Mouse (Mus musculus): ENCODE results near the gene Tspan4.

Gene Tspan4

GRCm38 (mm10) chr7:141475011-141475804 is at the start of gene Tspan4, which contains the start of gene Polr2l:
Tspan4 (plus strand) TSS chr7:141475240.
Polr2l (minus strand) TSS chr7:141475132.
- peak; percentile 84 for DNase-seq

- peak; percentile 51 for DNase-seq
Measured at GRCm38 (mm10) chr7:141426948-141427730, 47.9 kb upstream of the Tspan4 start.

GRCm38 (mm10) chr7:141428701-141429100 is 46.3 kb upstream of the Tspan4 start:
- DNase-seq = peak; percentile 64

- peak; percentile 95 for DNase-seq
Measured at GRCm38 (mm10) chr7:141429310-141429709, 45.7 kb upstream of the Tspan4 start, which contains the start of gene Cend1. Cend1 (minus strand) TSS chr7:141429491.

- DNase-seq = peak; percentile 77
Measured at GRCm38 (mm10) chr7:141429840-141430584, 45.0 kb upstream of the Tspan4 start.

- peak; percentile 71 for DNase-seq
Measured at GRCm38 (mm10) chr7:141430585-141431240, 44.3 kb upstream of the Tspan4 start.

GRCm38 (mm10) chr7:141431434-141432185 is 43.4 kb upstream of the Tspan4 start:
- peak; percentile 73 for DNase-seq

GRCm38 (mm10) chr7:141432186-141432611 is 42.8 kb upstream of the Tspan4 start:
- peak; percentile 86 for DNase-seq

GRCm38 (mm10) chr7:141432741-141433516 is 42.1 kb upstream of the Tspan4 start:
- peak; percentile 98 for DNase-seq

- DNase-seq = peak; percentile 83
Measured at GRCm38 (mm10) chr7:141433517-141434400, 41.3 kb upstream of the Tspan4 start.

- DNase-seq = peak; percentile 88
Measured at GRCm38 (mm10) chr7:141434464-141434863, 40.6 kb upstream of the Tspan4 start.

GRCm38 (mm10) chr7:141435129-141435855 is 39.7 kb upstream of the Tspan4 start:
- peak; percentile 84 for DNase-seq

- peak; percentile 77 for DNase-seq
Measured at GRCm38 (mm10) chr7:141435856-141436522, 39.1 kb upstream of the Tspan4 start.

GRCm38 (mm10) chr7:141436523-141436892 is 38.5 kb upstream of the Tspan4 start:
- DNase-seq = peak; percentile 48

GRCm38 (mm10) chr7:141437178-141438120 is 37.6 kb upstream of the Tspan4 start, which contains the start of gene Slc25a22:
Slc25a22 (minus strand) TSS chr7:141437892.
- DNase-seq = peak; percentile 88

- peak; percentile 94 for DNase-seq
Measured at GRCm38 (mm10) chr7:141438201-141438968, 36.7 kb upstream of the Tspan4 start.
